Mouse (Mus musculus): ENCODE measurements around the gene Kifc3.

The Kifc3 gene

GRCm38 (mm10) chr8:95162785-95163184 lies 39.8 kb downstream of the Kifc3 start:
- in situ Hi-C loops (cut with MboI; ENCODE audit: unreplicated experiment in 2 of 2): no loop called here

GRCm38 (mm10) chr8:95159344-95159743 lies 43.3 kb downstream of the Kifc3 start:
- in situ Hi-C loops (cut with MboI; ENCODE audit: unreplicated experiment in 2 of 2): no loop called here

- in situ Hi-C loops (cut with MboI; ENCODE audit: unreplicated experiment in 2 of 2): no loop called here
These were observed 44.0 kb downstream of the Kifc3 start for GRCm38 (mm10) chr8:95158654-95159053.

- in situ Hi-C loops (cut with MboI; ENCODE audit: unreplicated experiment in 2 of 2): no loop called here
These were observed 45.5 kb downstream of the Kifc3 start for GRCm38 (mm10) chr8:95157145-95157544.

- in situ Hi-C loops (cut with MboI; ENCODE audit: unreplicated experiment in 2 of 2): no loop called here
These were observed 46.5 kb downstream of the Kifc3 start for GRCm38 (mm10) chr8:95156108-95156507.

- in situ Hi-C loops (cut with MboI; ENCODE audit: unreplicated experiment in 2 of 2): no loop called here
These were observed 47.3 kb downstream of the Kifc3 start for GRCm38 (mm10) chr8:95155361-95155760.

- in situ Hi-C loops (cut with MboI; ENCODE audit: unreplicated experiment in 2 of 2): no loop called here
These were observed 48.0 kb downstream of the Kifc3 start for GRCm38 (mm10) chr8:95154654-95155053.

- in situ Hi-C loops (cut with MboI; ENCODE audit: unreplicated experiment in 2 of 2): no loop called here
These were observed 48.6 kb downstream of the Kifc3 start for GRCm38 (mm10) chr8:95154056-95154455.

GRCm38 (mm10) chr8:95150608-95151007 lies 52.0 kb downstream of the Kifc3 start:
- in situ Hi-C loops (cut with MboI; ENCODE audit: unreplicated experiment in 2 of 2): no loop called here

GRCm38 (mm10) chr8:95149426-95149825 lies 53.2 kb downstream of the Kifc3 start:
- in situ Hi-C loops (cut with MboI; ENCODE audit: unreplicated experiment in 2 of 2): no loop called here

- in situ Hi-C loops (cut with MboI; ENCODE audit: unreplicated experiment in 2 of 2): no loop called here
These were observed 55.8 kb downstream of the Kifc3 start for GRCm38 (mm10) chr8:95146846-95147245.

- in situ Hi-C loops (cut with MboI; ENCODE audit: unreplicated experiment in 2 of 2): no loop called here
These were observed 56.4 kb downstream of the Kifc3 start for GRCm38 (mm10) chr8:95146044-95146745.

- in situ Hi-C loops (cut with MboI; ENCODE audit: unreplicated experiment in 2 of 2): no loop called here
These were observed 58.0 kb downstream of the Kifc3 start for GRCm38 (mm10) chr8:95144631-95145015.

- in situ Hi-C loops (cut with MboI; ENCODE audit: unreplicated experiment in 2 of 2): no loop called here
These were observed 58.6 kb downstream of the Kifc3 start for GRCm38 (mm10) chr8:95143805-95144630.

GRCm38 (mm10) chr8:95142985-95143804 lies 59.4 kb downstream of the Kifc3 start:
- in situ Hi-C loops (cut with MboI; ENCODE audit: unreplicated experiment in 2 of 2): no loop called here

- in situ Hi-C loops (cut with MboI; ENCODE audit: unreplicated experiment in 2 of 2): no loop called here
These were observed 60.4 kb downstream of the Kifc3 start for GRCm38 (mm10) chr8:95142075-95142831.

- in situ Hi-C loops (cut with MboI; ENCODE audit: unreplicated experiment in 2 of 2): no loop called here
These were observed 61.0 kb downstream of the Kifc3 start for GRCm38 (mm10) chr8:95141469-95142074.

GRCm38 (mm10) chr8:95141026-95141425 lies 61.6 kb downstream of the Kifc3 start:
- in situ Hi-C loops (cut with MboI; ENCODE audit: unreplicated experiment in 2 of 2): no loop called here

GRCm38 (mm10) chr8:95140555-95140954 lies 62.1 kb downstream of the Kifc3 start:
- in situ Hi-C loops (cut with MboI; ENCODE audit: unreplicated experiment in 2 of 2): no loop called here

- in situ Hi-C loops (cut with MboI; ENCODE audit: unreplicated experiment in 2 of 2): no loop called here
These were observed 63.6 kb downstream of the Kifc3 start for GRCm38 (mm10) chr8:95139051-95139365.

All from v-Abl transformed pro-B cells (cell line).